Mouse (Mus musculus): ENCODE measurements at regions not wholly inside any gene's neighbourhood (a gene's known extent, or its start where the extent isn't known, plus 50 kb on each side); places are given as distances from the start of the nearest gene placed in this dataset.

GRCm38 (mm10) chr6:49641256-49641655 is 181.3 kb upstream of the Npy start:
- no peak for DNase-seq

DNA sequence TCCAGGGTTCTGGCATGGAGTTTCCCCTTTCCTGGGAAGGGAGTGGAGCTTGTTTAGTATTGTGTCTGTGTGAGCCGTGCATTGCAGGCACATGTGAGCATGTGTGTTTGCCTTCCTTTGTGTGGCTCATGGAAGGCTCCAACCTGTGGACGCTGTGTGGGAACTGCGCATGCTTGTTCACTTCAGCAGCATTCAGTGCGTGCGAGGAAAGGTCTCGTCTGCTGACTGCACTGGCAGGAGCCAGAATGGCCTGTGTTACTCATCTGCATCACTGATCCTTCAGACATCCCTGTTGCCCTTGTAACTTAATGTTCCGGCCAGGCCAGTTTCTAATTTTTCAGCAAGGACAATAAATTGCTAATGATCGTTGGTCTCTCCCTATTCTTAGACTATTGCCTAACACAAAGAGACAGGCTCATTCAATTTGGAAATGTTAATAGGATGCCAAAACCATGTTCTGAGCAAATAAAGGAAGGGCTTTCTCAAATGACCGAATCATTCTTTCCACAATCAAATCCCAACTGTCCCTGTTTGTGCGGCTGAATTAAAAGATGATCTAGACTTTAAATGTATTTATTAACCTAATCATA is 167.9 kb upstream of the Npy start:
- no peak for DNase-seq

DNA sequence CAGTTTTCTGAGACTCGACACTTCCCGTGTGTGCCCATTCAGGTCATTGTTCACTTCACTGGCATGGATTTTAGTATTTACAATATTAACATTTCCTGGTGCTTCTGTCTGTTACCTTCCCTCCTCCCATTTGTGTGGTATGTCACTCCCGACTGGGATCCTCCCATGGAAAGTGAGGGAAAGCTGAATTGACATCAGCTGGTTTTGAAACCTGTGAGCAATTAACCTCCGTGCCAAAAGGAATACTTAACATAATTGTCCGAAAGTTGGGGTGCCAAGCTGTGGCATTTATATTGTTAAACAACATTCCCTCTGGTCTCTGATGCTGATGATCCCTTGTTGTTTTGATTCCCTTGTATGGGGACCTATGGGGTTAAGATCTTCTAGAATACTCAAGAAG is 167.3 kb upstream of the Npy start:
- no peak for DNase-seq

DNA sequence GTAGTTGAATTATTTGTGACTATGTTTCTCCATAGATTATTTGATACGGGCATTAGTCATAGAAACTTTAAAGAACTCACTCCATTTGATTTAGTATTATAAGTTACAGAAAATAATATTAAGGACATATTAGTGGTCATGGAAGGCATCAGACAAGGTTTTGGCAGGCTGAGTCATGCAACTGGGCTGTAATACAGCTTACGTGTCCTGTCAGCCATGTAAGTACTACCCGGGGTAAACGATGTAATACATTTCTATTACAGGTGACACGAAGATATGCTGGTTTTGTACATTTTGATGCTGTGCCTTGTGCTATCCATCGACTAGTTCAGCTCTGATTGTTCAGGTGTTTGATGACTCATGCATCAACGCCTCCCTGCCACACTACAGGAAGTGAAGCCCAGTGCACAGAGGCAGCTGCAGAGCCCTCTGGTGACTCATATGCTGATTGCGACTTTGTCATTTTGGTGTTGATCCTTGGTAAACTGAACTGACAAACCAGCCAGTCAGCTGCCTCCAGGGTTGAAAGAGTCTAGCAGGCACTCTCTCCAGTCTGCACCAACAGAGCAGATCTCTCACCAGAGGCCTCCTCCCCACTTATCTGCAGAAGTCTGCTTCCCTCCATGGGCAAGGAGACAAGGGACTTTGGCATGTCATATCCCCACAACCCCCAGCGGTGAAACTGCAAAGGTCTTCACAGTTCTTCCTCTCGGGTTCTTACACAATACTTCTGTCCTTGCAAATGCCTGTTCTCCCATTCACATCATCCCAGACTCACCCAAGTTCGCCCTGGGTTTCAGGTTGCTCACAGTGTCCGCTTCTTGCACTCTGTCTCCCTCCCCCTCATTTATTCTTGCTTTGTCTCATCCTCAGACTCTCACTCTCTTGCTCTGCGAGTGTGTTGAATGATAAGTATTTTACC is 165.9 kb upstream of the Npy start:
- DNase-seq: peak; percentile 7

GRCm38 (mm10) chr6:49657988-49658387 is 164.5 kb upstream of the Npy start:
- no peak for DNase-seq

GRCm38 (mm10) chr6:49670991-49671390 is 151.5 kb upstream of the Npy start:
- no peak for DNase-seq

DNA sequence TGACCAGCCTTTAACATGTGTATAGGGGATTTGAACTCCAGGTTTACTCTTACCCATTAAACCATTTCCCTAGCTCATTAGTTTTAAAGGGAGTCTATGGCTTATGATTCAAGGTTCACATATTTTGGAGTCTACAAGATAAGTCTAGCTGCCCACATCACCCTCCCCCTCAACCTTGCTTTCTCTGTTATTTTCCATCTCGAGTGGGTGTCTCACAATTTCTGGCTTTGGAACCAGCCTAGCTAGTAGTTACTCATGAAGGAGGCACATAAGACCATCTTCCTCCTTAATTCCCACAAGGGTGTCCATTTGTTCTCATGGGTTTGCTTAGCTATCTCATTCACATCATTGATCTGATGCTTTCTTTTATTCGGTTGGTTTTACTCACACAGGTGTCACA is 150.6 kb upstream of the Npy start:
- no peak for DNase-seq

DNA sequence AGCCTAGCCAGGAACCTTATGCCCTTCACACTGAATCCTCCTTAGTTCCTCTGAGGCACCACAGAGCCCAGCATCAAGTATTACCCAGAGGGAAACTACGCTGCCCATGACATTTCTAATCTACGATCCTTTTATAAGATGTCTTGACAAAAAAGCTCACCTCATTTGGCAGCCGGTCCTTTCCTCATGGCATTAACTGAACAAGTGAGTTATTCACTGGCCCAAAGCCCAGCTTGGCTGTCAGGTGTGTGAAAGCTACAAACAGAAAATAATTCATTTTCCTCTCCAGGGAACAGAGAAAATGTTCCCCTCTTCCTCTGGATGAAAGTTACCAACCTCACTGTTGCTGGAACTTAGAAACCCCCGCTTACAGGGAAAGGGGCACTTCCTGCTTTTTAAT is 135.7 kb upstream of the Npy start:
- no peak for DNase-seq

DNA sequence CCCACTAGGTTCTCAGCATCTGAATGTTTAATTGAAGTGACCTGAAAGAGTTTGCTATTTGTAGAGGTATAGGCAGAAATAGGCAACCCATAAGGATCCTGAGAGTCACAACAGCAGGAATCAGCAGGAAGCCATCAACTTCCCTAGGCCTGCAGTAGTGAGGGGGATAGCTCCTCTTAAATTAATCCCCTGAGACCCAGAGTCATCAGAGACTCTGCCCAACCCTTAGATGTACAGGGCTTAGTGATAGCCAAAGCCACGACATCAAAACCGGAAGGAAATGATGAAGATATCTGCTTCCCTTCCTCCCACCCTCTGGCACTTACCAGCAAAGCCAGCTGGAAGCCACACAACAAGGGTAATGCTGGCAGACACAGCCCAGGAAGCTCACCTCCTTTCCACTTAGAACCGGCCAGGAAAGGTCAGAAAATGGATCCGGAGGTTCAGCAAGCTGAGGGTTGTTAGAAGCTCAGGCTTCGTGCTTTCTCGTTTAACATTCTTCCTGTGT is 130.4 kb upstream of the Npy start:
- DNase-seq: no peak

DNA sequence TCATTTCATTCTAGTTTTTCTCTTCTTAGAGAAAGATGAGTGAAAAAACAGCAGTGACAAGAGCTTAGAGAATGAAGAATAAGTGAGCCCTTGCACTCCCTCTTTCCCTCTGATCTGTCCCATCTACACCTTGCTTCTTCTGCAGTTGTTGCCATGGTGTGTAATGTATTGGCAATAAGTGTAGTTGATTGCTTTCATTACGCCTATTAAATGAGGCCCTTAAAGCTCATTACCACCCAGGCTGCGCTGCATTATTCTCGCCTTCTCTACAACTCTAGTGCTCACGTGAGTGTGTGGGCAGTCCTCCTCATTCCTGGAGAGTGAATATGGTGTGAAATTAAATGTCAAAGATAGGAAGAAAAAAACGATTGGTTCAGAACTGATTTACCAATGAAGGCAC is 127.7 kb upstream of the Npy start:
- DNase-seq: no peak

GRCm38 (mm10) chr6:49696990-49697389 is 125.5 kb upstream of the Npy start:
- DNase-seq: no peak

DNA sequence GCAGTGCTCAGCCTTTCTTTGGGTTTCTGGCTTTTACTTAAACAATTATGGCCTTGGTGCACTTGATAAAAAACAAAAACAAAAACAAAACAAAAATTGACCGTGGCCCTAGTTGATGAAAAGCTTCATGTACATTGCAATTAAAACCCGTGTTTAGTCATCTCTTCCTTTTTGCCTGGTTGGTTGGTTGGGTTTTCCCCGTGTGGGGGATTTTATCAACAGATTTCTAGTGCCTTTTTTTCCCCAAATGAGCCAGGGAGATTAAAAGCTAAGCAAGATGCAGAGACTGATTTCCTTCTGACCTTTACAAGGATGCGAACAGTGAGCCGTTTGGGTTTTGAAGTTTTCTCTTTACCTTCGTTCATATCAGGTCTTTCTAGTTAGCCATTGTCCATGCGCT is 121.1 kb upstream of the Npy start:
- DNase-seq: no peak

DNA sequence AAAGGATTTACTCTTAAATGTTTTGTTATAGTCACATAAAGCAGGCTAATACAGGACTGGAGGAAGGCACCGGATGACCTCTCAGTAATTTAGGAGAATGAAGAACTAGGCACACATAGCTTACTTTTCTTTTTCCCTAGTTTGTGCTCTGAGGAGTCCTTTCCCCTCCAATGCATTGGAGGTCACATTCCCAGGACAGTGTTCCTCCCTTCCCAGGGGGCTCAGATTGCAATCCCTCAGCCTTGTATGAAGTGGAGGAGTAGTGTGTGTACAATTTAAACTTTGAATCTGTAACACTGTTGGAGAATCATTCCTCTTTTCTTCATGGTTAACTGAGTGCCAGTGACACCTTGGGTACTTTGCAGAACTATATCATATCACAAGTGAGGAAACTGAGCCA is 109.5 kb upstream of the Npy start:
- DNase-seq: no peak

DNA sequence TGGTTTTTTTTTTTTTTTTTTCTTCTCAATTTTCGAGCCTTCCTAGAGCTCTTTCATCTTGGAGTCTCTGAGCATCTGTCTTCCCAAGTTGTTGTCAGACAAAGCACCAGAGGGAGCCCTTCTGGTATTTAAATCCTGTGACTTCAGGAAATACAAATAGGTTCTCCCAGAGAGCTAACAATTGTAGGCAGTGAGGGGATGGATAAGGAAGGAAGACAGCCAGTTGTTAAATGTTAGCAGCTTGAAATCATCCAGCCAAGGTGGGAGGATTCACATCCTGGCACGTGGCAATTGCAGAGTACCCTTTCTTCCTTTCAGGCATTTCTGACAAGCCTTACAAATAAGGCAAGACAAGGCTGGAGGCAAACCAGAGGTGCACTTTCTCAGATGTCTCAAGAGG is 106.0 kb upstream of the Npy start:
- DNase-seq: peak; percentile 45

GRCm38 (mm10) chr6:49716945-49717344 is 105.6 kb upstream of the Npy start:
- no peak for DNase-seq

GRCm38 (mm10) chr6:49733191-49733590 is 89.3 kb upstream of the Npy start:
- DNase-seq: no peak

- no peak for DNase-seq
Observed at GRCm38 (mm10) chr6:49743157-49743556, 79.4 kb upstream of the Npy start.

DNA sequence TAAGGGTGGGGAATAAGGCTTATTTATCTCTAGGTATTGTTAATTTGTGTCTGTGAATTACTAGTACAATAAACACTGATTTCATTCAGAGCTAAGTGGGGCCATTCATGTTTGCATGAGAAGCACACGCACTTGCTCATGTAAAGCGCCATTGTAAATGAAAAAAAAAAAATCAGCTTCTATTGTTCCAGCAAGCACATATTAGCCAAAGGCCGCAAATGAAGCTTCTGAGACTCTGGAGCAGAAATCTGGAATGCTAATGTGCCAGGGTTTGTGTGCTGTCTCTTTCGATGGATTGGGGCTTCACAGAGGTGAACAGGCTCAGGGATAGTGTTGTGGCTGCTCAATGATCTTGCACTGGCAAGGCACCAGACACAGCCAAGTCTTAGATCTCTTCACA is 77.2 kb upstream of the Npy start:
- no peak for DNase-seq

DNA sequence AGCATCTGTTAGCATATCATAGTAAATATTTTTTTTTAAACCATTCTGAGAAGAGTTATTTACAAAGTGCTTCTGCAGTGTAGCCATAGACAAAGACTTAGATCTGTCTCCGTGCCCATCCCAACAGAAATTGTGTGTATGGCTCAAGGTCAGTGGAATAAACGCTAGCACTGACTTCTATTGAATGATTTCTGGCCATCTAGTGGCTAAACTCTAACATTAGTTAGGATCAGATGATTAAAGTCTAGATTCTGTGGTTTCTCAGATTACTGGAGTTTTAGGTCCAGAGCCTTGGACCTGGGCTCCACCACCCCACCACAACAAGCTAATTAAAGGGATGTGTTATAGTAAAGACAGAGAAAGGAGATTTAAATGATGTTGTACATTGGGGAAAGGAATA is 72.0 kb upstream of the Npy start:
- no peak for DNase-seq

GRCm38 (mm10) chr6:49759614-49760013 is 62.9 kb upstream of the Npy start:
- no peak for DNase-seq

GRCm38 (mm10) chr6:49764746-49765145 is 57.8 kb upstream of the Npy start:
- DNase-seq: no peak

DNA sequence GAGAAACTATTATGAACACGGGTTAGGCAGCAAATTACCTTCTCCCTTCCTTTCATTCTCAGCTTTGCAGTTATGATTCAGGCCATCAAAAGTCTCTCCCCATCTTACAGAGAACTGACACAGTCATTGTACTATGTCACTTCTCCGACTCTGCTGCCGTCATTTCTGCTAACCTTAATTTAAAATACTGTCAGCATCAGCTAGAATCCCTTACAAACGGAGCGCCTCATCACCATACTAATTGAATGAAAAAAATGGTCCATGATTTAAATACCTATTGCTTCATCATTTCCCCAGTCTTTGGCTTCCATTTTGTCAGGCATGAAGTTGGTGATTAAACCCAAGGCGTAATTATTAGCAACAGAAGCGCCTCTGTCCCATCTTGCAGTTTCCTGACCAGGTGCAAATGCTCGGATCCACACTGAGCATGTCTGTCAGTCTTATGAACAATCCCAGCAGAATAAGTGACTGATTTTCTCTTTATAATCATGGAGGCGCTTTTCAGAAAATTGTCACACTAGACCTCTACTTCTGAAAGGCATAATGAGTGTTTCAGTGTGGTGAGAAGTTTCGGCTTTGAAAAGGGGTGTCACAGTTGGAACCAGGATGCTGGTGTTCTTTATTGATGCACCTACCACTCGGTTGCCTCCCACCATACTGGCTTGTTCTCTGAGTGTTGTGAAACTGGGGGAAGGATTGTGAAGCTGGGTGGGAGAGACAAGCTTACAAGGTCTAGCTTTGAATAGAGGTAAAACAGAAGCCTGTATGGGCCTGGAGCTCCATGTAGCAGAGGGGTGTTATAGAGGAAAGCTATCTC is 52.4 kb upstream of the Npy start:
- DNase-seq: no peak

Measured in embryo, embryonic 11 days (tissue).